Mouse (Mus musculus): ENCODE results near the gene Pglyrp2. TPM values are rescaled to one million over a fixed set of nuclear protein-coding genes. Genes with fewer than 3 reads are reported as not detected.

The Pglyrp2 gene
- polyA plus RNA-seq, 1 experiment = 0.05 TPM

DNA sequence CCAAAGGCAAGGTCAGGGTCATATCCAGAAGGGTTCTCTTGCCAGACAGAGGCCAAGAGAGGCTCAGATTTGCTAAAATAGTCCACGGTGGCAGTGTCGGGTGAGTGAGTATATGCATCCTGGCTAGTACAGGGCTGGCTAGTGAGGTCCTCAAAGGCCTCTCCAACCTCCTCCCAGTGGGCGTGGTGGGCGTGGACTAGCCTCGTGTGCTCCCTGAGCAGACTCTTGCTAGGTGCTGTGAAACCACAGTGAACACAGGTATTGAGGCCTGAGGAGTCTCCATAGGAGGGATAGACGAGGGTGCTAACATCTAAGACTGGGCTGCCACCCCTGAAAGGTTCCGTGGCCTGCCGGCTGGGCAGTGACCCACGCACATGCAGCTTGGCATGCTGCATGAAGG, 46.8 kb downstream of the Pglyrp2 start:
- no peak for DNase-seq (ENCODE audit: low read depth)
- TF ChIP-seq POLR2A (IDR thresholded peaks at IDR 0.05; ENCODE audit: borderline replicate concordance, extremely low read depth, insufficient read depth, insufficient read length, poor library complexity, severe bottlenecking) (no peak), CTCF (IDR thresholded peaks at IDR 0.05; ENCODE audit: borderline replicate concordance, extremely low read depth, insufficient read depth, insufficient read length) (no peak)

DNA sequence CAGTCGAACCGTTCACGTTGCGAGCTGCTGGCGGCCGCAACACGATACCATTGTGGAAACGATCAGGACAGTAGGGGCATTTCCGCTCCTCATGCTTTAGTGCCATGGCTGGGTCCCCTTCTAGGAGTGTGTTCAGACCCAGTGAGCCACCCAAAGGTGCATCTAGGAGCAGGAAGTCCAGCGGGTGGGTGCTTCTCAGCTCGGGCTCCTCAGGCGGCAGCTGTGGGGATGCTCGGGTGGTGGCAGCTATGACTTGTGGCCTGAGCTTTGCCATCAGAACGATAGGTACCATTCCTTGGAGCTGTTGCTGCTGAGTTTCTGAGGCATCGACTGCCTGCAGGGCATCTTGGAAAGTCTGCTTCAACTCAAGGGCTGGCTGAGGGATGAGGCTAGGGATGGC, 47.5 kb downstream of the Pglyrp2 start:
- DNase-seq (ENCODE audit: low read depth) = no peak
- TF ChIP-seq POLR2A (IDR thresholded peaks at IDR 0.05; ENCODE audit: borderline replicate concordance, extremely low read depth, insufficient read depth, insufficient read length, poor library complexity, severe bottlenecking) (no peak), CTCF (IDR thresholded peaks at IDR 0.05; ENCODE audit: borderline replicate concordance, extremely low read depth, insufficient read depth, insufficient read length) (no peak)

DNA sequence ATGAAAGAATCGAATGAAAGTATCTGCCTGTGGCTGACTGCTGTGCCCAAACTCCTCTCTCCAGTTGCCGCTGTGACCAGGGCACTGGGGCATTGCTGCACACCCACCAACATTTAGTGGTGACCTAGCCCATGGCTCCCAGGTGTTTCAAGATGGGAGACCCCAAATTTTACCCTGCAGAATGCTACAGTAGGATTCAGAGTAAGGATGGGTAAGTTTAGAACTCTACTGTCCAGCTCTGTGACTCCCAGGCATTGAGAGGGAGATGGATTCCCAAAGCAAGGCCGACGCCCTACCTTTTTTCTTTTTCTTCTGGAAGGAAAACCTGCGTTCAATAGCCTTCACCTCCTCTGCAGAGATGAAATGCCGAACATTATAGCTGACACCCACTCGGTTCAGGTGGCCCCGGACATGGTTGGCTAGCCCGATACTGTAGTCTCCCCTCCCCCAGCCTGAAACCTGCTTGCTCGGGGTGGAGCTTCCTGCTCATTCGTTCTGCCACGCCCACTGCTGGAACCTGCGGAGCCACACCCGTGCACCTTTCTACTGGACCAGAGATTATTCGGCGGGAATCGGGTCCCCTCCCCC, 54.9 kb downstream of the Pglyrp2 start:
- no peak for DNase-seq (ENCODE audit: low read depth)
- TF ChIP-seq CTCF (IDR thresholded peaks at IDR 0.05; ENCODE audit: borderline replicate concordance, extremely low read depth, insufficient read depth, insufficient read length) (no peak), POLR2A (IDR thresholded peaks at IDR 0.05; ENCODE audit: borderline replicate concordance, extremely low read depth, insufficient read depth, insufficient read length, poor library complexity, severe bottlenecking) (no peak)

DNA sequence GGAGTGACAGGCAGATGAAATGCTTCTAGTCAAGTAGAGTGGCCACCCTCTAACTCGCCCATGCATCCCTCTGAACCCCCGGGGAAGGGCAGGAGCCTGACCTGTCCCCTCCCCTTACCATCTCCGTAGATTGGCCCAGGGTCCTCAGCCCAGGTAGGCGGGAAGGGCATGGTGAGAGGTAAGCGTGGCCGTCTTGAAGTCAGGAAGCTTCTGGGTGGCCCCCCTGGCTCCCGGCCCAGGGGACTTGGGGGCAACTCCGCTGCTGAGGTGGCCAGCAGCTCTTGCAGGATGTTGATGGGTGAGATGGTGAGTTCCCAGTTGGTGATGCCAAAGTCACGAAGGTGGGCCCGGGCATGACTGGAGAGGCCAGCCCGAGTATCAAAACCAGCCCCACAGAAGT, 56.3 kb downstream of the Pglyrp2 start:
- DNase-seq (ENCODE audit: low read depth) = no peak
- TF ChIP-seq POLR2A (IDR thresholded peaks at IDR 0.05; ENCODE audit: borderline replicate concordance, extremely low read depth, insufficient read depth, insufficient read length, poor library complexity, severe bottlenecking) = no peak
- no peak for TF ChIP-seq CTCF (IDR thresholded peaks at IDR 0.05; ENCODE audit: borderline replicate concordance, extremely low read depth, insufficient read depth, insufficient read length)

DNA sequence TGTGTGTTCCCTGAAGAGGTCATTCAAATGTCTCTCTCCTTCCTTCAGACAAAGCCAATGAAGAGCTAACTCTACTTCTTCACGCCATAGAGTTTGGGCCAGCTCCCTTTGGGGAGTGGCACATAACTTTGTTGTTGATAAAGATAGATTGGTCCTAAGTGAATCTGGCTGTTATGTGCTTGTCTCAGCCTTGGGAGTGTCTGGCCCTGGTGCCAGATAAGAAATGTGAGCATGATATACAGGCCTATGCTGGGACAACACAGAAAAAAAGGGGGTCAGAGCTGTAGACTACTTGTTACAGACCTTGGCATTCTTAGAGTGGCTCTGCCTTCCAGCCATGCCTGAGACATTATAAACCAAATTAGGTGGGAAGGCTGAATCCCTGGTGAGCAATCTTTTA, 58.7 kb downstream of the Pglyrp2 start:
- DNase-seq (ENCODE audit: low read depth) = no peak
- TF ChIP-seq POLR2A (IDR thresholded peaks at IDR 0.05; ENCODE audit: borderline replicate concordance, extremely low read depth, insufficient read depth, insufficient read length, poor library complexity, severe bottlenecking) (no peak), CTCF (IDR thresholded peaks at IDR 0.05; ENCODE audit: borderline replicate concordance, extremely low read depth, insufficient read depth, insufficient read length) (no peak)

DNA sequence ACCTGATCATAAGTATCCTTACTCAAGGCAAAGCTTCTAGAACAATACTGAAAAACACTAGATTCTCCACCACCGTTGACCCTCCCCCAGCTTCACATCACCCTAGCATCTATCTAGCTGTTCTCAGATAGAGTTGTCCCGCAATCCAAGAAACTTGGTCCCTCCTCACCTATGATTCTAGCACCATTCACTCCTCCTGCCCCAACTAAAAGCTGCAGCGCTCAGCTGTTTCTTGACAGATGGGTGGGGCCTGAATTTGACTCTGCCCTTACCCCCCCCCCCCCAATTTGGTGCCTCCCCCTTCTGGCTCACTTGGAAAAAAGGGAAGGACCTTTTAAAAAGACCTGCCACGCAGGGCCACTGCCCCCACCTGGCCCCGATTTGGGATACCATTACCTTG, 59.1 kb downstream of the Pglyrp2 start:
- no peak for DNase-seq (ENCODE audit: low read depth)
- TF ChIP-seq POLR2A (IDR thresholded peaks at IDR 0.05; ENCODE audit: borderline replicate concordance, extremely low read depth, insufficient read depth, insufficient read length, poor library complexity, severe bottlenecking) (no peak), CTCF (IDR thresholded peaks at IDR 0.05; ENCODE audit: borderline replicate concordance, extremely low read depth, insufficient read depth, insufficient read length) (no peak)

DNA sequence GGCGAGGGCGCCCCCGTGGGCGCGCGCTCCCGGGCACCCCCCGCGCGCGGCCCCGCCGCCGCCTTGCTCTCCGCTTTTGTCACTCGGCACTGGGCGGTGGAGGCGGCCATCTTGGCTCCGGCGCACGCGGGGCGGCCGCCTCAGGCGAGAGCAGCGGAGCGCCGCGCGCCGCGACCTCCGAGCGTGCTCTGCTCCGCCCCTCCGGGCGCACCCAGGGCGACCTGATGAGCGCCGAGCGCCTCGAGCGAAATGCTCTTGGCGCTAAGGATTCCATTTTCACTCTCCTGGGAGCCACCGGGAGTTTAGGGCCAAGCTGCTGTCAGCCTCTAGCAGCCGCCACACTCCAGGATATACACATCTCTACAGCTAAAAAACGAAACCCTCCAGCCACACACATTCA, 59.6 kb downstream of the Pglyrp2 start:
- TF ChIP-seq POLR2A (IDR thresholded peaks at IDR 0.05; ENCODE audit: borderline replicate concordance, extremely low read depth, insufficient read depth, insufficient read length, poor library complexity, severe bottlenecking) (peak; percentile 82), CTCF (IDR thresholded peaks at IDR 0.05; ENCODE audit: borderline replicate concordance, extremely low read depth, insufficient read depth, insufficient read length) (no peak)
- peak; percentile 97 for DNase-seq (ENCODE audit: low read depth)

DNA sequence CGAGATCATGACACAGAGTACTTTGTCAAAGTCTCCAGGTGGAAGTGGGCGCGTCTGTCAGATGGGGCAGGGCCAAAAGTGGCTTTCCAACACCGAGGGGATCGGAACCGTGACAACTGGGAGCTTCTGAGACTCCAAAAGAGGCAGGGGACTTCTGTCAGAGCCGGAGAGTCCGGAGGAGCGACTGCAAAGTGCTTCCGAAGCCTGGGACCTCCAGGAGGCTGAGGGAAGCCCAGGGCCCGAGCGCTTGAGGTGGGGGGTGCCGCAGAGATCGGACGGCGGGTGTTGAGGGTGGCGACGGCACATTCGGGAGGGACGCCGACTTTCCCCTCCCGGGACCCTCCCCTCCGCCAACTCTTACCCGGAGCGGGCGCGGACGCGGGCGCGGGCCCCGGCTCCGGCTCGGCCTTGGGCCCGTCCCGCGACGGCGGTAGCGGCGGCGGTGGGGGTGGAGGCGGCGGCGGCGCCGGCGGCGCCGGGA, 60.1 kb downstream of the Pglyrp2 start:
- TF ChIP-seq POLR2A (IDR thresholded peaks at IDR 0.05; ENCODE audit: borderline replicate concordance, extremely low read depth, insufficient read depth, insufficient read length, poor library complexity, severe bottlenecking) (no peak), CTCF (IDR thresholded peaks at IDR 0.05; ENCODE audit: borderline replicate concordance, extremely low read depth, insufficient read depth, insufficient read length) (no peak)
- DNase-seq (ENCODE audit: low read depth) = peak; percentile 26

DNA sequence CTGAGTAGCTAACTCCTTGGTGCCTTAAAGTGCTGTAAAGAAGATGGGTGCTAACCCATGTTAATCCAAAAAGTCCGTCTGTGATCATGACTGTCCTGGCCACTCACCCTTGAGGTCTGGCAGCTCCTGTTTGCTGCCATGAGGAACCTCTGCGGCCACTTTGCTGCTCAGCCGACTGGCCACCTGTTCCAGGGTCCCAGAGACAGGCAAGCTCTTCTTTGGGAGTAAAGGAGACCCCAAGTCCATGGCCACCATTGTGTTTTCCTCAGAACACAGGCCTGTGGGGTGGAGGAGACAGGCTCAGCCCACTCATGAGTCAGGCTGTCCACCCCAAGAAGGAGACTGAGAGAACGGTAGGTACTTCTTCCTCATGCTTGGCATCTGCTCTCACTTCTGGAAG, 61.3 kb downstream of the Pglyrp2 start:
- DNase-seq (ENCODE audit: low read depth) = no peak
- TF ChIP-seq CTCF (IDR thresholded peaks at IDR 0.05; ENCODE audit: borderline replicate concordance, extremely low read depth, insufficient read depth, insufficient read length) = no peak

Other genes starting within 250 kb of the Pglyrp2 start
- gene Ephx3, start 234.6 kb downstream of the Pglyrp2 start, polyA plus RNA-seq (2012; rRNA removed) = 0.31 and 0.34 TPM in 2 replicates
- gene Brd4, start 139.4 kb downstream of the Pglyrp2 start, polyA plus RNA-seq (2012; rRNA removed) = 31.1 and 85.6 TPM in 2 replicates
- gene Akap8, start 102.9 kb downstream of the Pglyrp2 start, polyA plus RNA-seq (2012; rRNA removed) = 103 and 120 TPM in 2 replicates
- 189 and 209 TPM in 2 replicates for gene Akap8l, start 73.6 kb downstream of the Pglyrp2 start, polyA plus RNA-seq (2012; rRNA removed)
- 84.1 and 102 TPM in 2 replicates for gene Wiz, start 34.7 kb downstream of the Pglyrp2 start, polyA plus RNA-seq (2012; rRNA removed)
- gene Rasal3, start 20.6 kb downstream of the Pglyrp2 start, polyA plus RNA-seq (2012; rRNA removed) = 0.63 and 0.82 TPM in 2 replicates
- gene Cyp4f39, start 28.6 kb upstream of the Pglyrp2 start, polyA plus RNA-seq (2012; rRNA removed) = 0.59 and 0.62 TPM in 2 replicates
- gene Cyp4f17, start 81.9 kb upstream of the Pglyrp2 start, polyA plus RNA-seq (2012; rRNA removed) = 13.4 and 14.5 TPM in 2 replicates
- gene Cyp4f16, start 112.4 kb upstream of the Pglyrp2 start, polyA plus RNA-seq (2012; rRNA removed) = 21.6 and 37.0 TPM in 2 replicates
- gene Cyp4f37, start 197.1 kb upstream of the Pglyrp2 start, polyA plus RNA-seq (2012; rRNA removed) = not detected in 2 replicates
- 0.14 TPM in 1 of 2 replicates, not detected in the other for gene Cyp4f40, start 234.7 kb upstream of the Pglyrp2 start, polyA plus RNA-seq (2012; rRNA removed)

Measured in brain, embryonic 14.5 days (tissue).